Mouse (Mus musculus) adrenal gland (tissue): ENCODE measurements at regions not wholly inside any gene's neighbourhood (a gene's known extent, or its start where the extent isn't known, plus 50 kb on each side); places are given as distances from the start of the nearest gene placed in this dataset.

Experiments used
- intact Hi-C: fragments of 180-260 bp; cut with DNase I; formaldehyde crosslinking; loops from one replicate; pipeline ENCODE4 v1.15.1; 2025

GRCm38 (mm10) chr7:51434865-51435264 lies 76.0 kb upstream of the Ano5 start:
- intact Hi-C loops = loop anchor here (5.0 kb wide), 1 partner anchor 1483 kb away; no protein-coding TSS in a partner anchor

GRCm38 (mm10) chr7:51454989-51455692 lies 55.7 kb upstream of the Ano5 start:
- intact Hi-C loops = no loop called here

- intact Hi-C loops = no loop called here
Measured at GRCm38 (mm10) chr7:51458757-51459156, 52.1 kb upstream of the Ano5 start.
